Mouse (Mus musculus) left cerebral cortex, postnatal 4 days (tissue): Measurements from ENCODE around the gene Als2cl. TPM values are rescaled to one million over a fixed set of nuclear protein-coding genes. Genes with fewer than 3 reads are reported as not detected.
A peak's percentile ranks its signal among the peaks of the same experiment; 100 is the strongest.

Source experiments
- DNase-seq: peaks from one replicate; pipeline ENCODE4 v3.0.0-alpha.2; 2022
- intact Hi-C: fragments of 180-260 bp; cut with DNase I; formaldehyde crosslinking; loops from one replicate; pipeline ENCODE4 v1.15.1; 2025
- total RNA-seq, 2 experiments: library from RNA; stranded (reverse); gene quantifications; 2 replicates each; pipeline ENCODE4 v1.2.3; 2021

Als2cl gene
- total RNA-seq, 2 experiments from 2014 or later: 4.4 to 5.9 TPM

- intact Hi-C loops: no loop called here
- DNase-seq: no peak
Measured at GRCm38 (mm10) chr9:110914631-110915236, 35.1 kb downstream of the Als2cl start.

- intact Hi-C loops: no loop called here
- no peak for DNase-seq
Measured at GRCm38 (mm10) chr9:110915466-110915865, 35.8 kb downstream of the Als2cl start.

GRCm38 (mm10) chr9:110916786-110917185 lies 37.1 kb downstream of the Als2cl start, which contains the start of gene Fam240a:
Gene Fam240a (minus strand): TSS chr9:110916861.
- no peak for DNase-seq
- intact Hi-C loops: no loop called here

GRCm38 (mm10) chr9:110920665-110921419 lies 41.2 kb downstream of the Als2cl start:
- DNase-seq: no peak
- intact Hi-C loops: no loop called here

GRCm38 (mm10) chr9:110922759-110923158 lies 43.1 kb downstream of the Als2cl start:
- DNase-seq: peak; percentile 89
- intact Hi-C loops: no loop called here

GRCm38 (mm10) chr9:110931573-110931972 lies 51.9 kb downstream of the Als2cl start:
- DNase-seq: peak; percentile 43
- intact Hi-C loops: no loop called here

- DNase-seq: peak; percentile 92
- intact Hi-C loops: no loop called here
Measured at GRCm38 (mm10) chr9:110933850-110934437, 54.3 kb downstream of the Als2cl start.

- no peak for DNase-seq
- intact Hi-C loops: no loop called here
Measured at GRCm38 (mm10) chr9:110935941-110936340, 56.3 kb downstream of the Als2cl start.

- no peak for DNase-seq
- intact Hi-C loops: no loop called here
Measured at GRCm38 (mm10) chr9:110937506-110938490, 58.1 kb downstream of the Als2cl start.

- DNase-seq: peak; percentile 9
- intact Hi-C loops: no loop called here
Measured at GRCm38 (mm10) chr9:110944265-110944664, 64.6 kb downstream of the Als2cl start.

GRCm38 (mm10) chr9:110945343-110945742 lies 65.7 kb downstream of the Als2cl start:
- no peak for DNase-seq
- intact Hi-C loops: no loop called here

GRCm38 (mm10) chr9:110945926-110946325 lies 66.3 kb downstream of the Als2cl start, which contains the start of gene Tdgf1:
Gene Tdgf1 (minus strand): TSS chr9:110946158.
- intact Hi-C loops: no loop called here
- DNase-seq: no peak

- DNase-seq: peak; percentile 21
- intact Hi-C loops: no loop called here
Measured at GRCm38 (mm10) chr9:110946548-110947044, 66.9 kb downstream of the Als2cl start.

GRCm38 (mm10) chr9:110947261-110947661 lies 67.6 kb downstream of the Als2cl start:
- DNase-seq: no peak
- intact Hi-C loops: no loop called here

- DNase-seq: no peak
- intact Hi-C loops: no loop called here
Measured at GRCm38 (mm10) chr9:110947900-110948299, 68.2 kb downstream of the Als2cl start.

- intact Hi-C loops: no loop called here
- DNase-seq: no peak
Measured at GRCm38 (mm10) chr9:110948813-110949310, 69.2 kb downstream of the Als2cl start.

GRCm38 (mm10) chr9:110950109-110950508 lies 70.4 kb downstream of the Als2cl start:
- no peak for DNase-seq
- intact Hi-C loops: loop anchor here (10.0 kb wide), 1 partner anchor 235 kb away; no protein-coding TSS in a partner anchor
